Mouse (Mus musculus) lung, postnatal 0 days (tissue): ENCODE data around the gene Gapvd1.

ENCODE experiments used
- CTCF ChIP-seq: IDR thresholded peaks from 2 replicates; pipeline ENCODE4 v1.5.1; 2016; ENCODE audit warnings: antibody characterized with exemption, mild to moderate bottlenecking
- EP300 ChIP-seq: IDR thresholded peaks from 2 replicates; pipeline ENCODE4 v1.6.1; 2016; ENCODE audit warnings: antibody characterized with exemption, mild to moderate bottlenecking, control low read depth

- TF ChIP-seq CTCF (no peak), EP300 (no peak)
Observed at GRCm38 (mm10) chr2:34630445-34630844, 124.6 kb downstream of the Gapvd1 start.
